In genomic region chr13:32442025-32442424, GRCm38 (mm10) we compare ENCODE assay signal across 25 mouse cellular contexts.
DNase-seq lines count a peak whose midpoint lies in the region; ATAC-seq lines count a peak whose summit lies in the region.
"Had no signal": no experiment of that assay in that cellular context is flagged by ENCODE, and none has a peak within 500 bp of the region (broad histone marks: within the 10 kb centered on the region; RNA-seq: fewer than 3 reads in every experiment).

No protein-coding gene starts in this region.

- no peaks in the 10 kb centered on the region for H3K36me3 ChIP-seq in lung, embryonic 16.5 days (ENCODE audit: control insufficient read depth, insufficient read depth, low read length)
- H3K36me3 ChIP-seq in limb, embryonic 13.5 days, result no peaks in the 10 kb centered on the region
- H3K36me3 ChIP-seq: embryonic facial prominence, embryonic 12.5 days; embryonic facial prominence, embryonic 15.5 days; G1E; hindbrain, embryonic 10.5 days; hindbrain, embryonic 13.5 days had no signal

- 0 out of 2 replicates have a peak overlapping the region, but pooled peaks have one; percentile 3 for H3K4me2 ChIP-seq in lung, embryonic 16.5 days (ENCODE audit: low read depth, low read length)
- H3K4me2 ChIP-seq in limb, embryonic 13.5 days (replicated peaks), result no peak overlapping the region
- H3K4me2 ChIP-seq: embryonic facial prominence, embryonic 12.5 days; embryonic facial prominence, embryonic 15.5 days; heart, embryonic 11.5 days; hindbrain, embryonic 13.5 days had no signal

- no peaks in the 10 kb centered on the region for H3K9me3 ChIP-seq in lung, embryonic 16.5 days (ENCODE audit: control insufficient read depth, low read length)
- H3K9me3 ChIP-seq in limb, embryonic 13.5 days, result no peaks in the 10 kb centered on the region
- H3K9me3 ChIP-seq: embryonic facial prominence, embryonic 12.5 days; embryonic facial prominence, embryonic 15.5 days; G1E; hindbrain, embryonic 10.5 days; hindbrain, embryonic 13.5 days had no signal

- no peak overlapping the region for H3K27ac ChIP-seq in lung, embryonic 16.5 days (ENCODE audit: low read length)
- H3K27ac ChIP-seq in limb, embryonic 13.5 days, result no peak overlapping the region
- H3K27ac ChIP-seq: embryonic facial prominence, embryonic 12.5 days; embryonic facial prominence, embryonic 15.5 days; hindbrain, embryonic 10.5 days; hindbrain, embryonic 13.5 days had no signal

- peak; percentile 49 for DNase-seq in heart, adult 11 months
- no peak for DNase-seq in heart, postnatal 4 days
- no peak for DNase-seq in lung, postnatal 10 days
- DNase-seq in left cerebral cortex, adult 18-20 months (ENCODE audit: low spot score in 2 of 2), result no peak
- no peak for DNase-seq in frontal cortex, adult 2 months (ENCODE audit: extremely low spot score in 1 of 2, low spot score in 1 of 2)
- DNase-seq: adrenal gland, postnatal 10 days; B cell, adult 2 months; cerebellum, adult 11-12 months; cerebellum, adult 8-10 months; cerebellum, postnatal 25 days; forebrain, postnatal 0 days; gastrocnemius, postnatal 10 days; gastrocnemius, postnatal 36 days had no signal

- peaks cover 3% of the 10 kb centered on the region; the same call in 1 of the 2 replicates for H3K4me1 ChIP-seq in lung, embryonic 16.5 days (replicated peaks; ENCODE audit: control insufficient read depth, insufficient read depth, low read length)
- H3K4me1 ChIP-seq in limb, embryonic 13.5 days, result peaks cover 19% of the 10 kb centered on the region
- H3K4me1 ChIP-seq: embryonic facial prominence, embryonic 12.5 days; embryonic facial prominence, embryonic 15.5 days; hindbrain, embryonic 10.5 days; hindbrain, embryonic 13.5 days had no signal

- H3K4me3 ChIP-seq in lung, embryonic 16.5 days (ENCODE audit: low read length), result no peak overlapping the region
- H3K4me3 ChIP-seq in limb, embryonic 13.5 days, result no peak overlapping the region
- H3K4me3 ChIP-seq: embryonic facial prominence, embryonic 12.5 days; embryonic facial prominence, embryonic 15.5 days; hindbrain, embryonic 10.5 days; hindbrain, embryonic 13.5 days had no signal

- 61% methylated on average over 13 of the region's 13 CpGs for WGBS in lung, embryonic 16.5 days
- WGBS in limb, embryonic 13.5 days, result 37% methylated on average over 13 of the region's 13 CpGs

- no peak for ATAC-seq in lung, embryonic 16.5 days (ENCODE audit: low read depth)
- peak; percentile 75 for ATAC-seq in limb, embryonic 13.5 days (ENCODE audit: low FRiP score, low read depth)
- ATAC-seq: forebrain, embryonic 14.5 days; forebrain, postnatal 0 days; hindbrain, embryonic 16.5 days; Patski had no signal

- H3K9ac ChIP-seq in lung, embryonic 16.5 days (ENCODE audit: low read length), result no peak overlapping the region
- no peak overlapping the region for H3K9ac ChIP-seq in limb, embryonic 13.5 days
- H3K9ac ChIP-seq: embryonic facial prominence, embryonic 12.5 days; embryonic facial prominence, embryonic 15.5 days; forebrain, postnatal 0 days; hindbrain, embryonic 13.5 days had no signal

- H3K27me3 ChIP-seq in lung, embryonic 16.5 days (ENCODE audit: control insufficient read depth, insufficient read depth, low read depth, low read length), result no peaks in the 10 kb centered on the region
- H3K27me3 ChIP-seq in limb, embryonic 13.5 days, result peaks cover 29% of the 10 kb centered on the region
- H3K27me3 ChIP-seq: CH12.LX; embryonic facial prominence, embryonic 12.5 days; embryonic facial prominence, embryonic 15.5 days; hindbrain, embryonic 13.5 days; Patski had no signal
